Mouse (Mus musculus) macrophage (primary cell): ENCODE measurements around the gene Rps6ka5. TPM values are rescaled to one million over a fixed set of nuclear protein-coding genes. Genes with fewer than 3 reads are reported as not detected.

Experiments
- H3K27ac ChIP-seq: fragments of 350-480 bp; formaldehyde crosslinking; 2 replicates; pipeline ENCODE4 v1.9.0; 2021
- H3K36me3 ChIP-seq: fragments of 350-480 bp; formaldehyde crosslinking; 2 replicates; pipeline ENCODE4 v1.9.0; 2021; ENCODE audit errors: inconsistent target
- H3K4me3 ChIP-seq: fragments of 350-480 bp; formaldehyde crosslinking; 2 replicates; pipeline ENCODE4 v1.9.0; 2021; ENCODE audit errors: inconsistent target
- H3K79me2 ChIP-seq: fragments of 350-480 bp; formaldehyde crosslinking; 2 replicates; pipeline ENCODE4 v1.9.0; 2021; ENCODE audit errors: inconsistent target
- WGBS: methylation state at CpG from one replicate; pipeline ENCODE4 v1.1.7; 2026; ENCODE audit warnings: inconsistent platforms; ENCODE audit not compliant: missing documents; 5-methylcytosine and 5-hydroxymethylcytosine counted together
- polyA plus RNA-seq: library from polyadenylated mRNA; stranded (reverse); fragments of 250-400 nt; gene quantifications from 3 replicates; pipeline ENCODE4 v1.2.4, GENCODE M21; 2018; ENCODE audit warnings: inconsistent platforms

The Rps6ka5 gene
- polyA plus RNA-seq, 1 experiment from 2014 or later, result 1.5 TPM

DNA sequence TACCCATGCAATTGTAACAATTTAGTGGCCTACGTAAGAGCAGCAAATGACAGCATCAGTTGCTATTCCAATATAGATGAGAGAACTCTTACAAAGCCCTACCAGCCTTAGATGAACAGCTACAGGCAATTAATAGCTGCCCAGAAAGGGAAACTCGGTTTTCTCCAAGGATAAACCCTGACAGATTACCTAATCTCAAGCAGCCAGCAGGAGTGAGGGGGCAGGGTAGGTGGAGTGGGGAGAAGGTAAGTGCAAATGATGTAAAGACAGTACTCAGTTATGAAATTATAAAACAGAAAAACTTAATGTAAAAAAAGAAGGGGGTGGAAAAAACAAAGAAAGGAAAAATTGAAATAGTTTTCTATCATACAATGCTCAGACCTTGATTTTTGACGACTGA, 159.2 kb downstream of the Rps6ka5 start:
- H3K4me3 ChIP-seq, result no peak overlapping the region
- no peaks in the 10 kb centered on the region for H3K79me2 ChIP-seq
- no peaks in the 10 kb centered on the region for H3K36me3 ChIP-seq
- no peak overlapping the region for H3K27ac ChIP-seq
- 90% methylated on average over 3 of the region's 3 CpGs for WGBS

DNA sequence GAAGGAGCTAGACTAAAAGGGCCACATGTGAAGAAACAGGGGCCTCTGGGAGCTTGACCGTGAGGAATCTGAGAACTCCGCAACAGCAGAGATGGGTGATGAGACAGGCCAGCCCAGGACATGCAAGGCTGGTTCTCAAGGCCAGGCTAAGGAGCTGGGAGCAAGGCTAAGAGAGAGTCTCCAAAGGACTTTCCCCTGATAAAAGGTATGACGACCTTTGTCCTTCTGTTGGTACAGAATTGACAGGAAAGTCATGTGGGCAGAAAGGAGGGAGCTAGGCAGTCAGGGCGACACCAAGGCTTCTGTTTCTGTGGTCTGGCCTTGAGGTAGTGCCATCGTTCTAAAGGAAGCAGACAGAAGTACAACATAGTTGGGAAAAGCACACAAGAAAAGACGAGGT, 173.1 kb downstream of the Rps6ka5 start:
- WGBS, result 95% methylated on average over 6 of the region's 6 CpGs
- no peaks in the 10 kb centered on the region for H3K79me2 ChIP-seq
- no peak overlapping the region for H3K4me3 ChIP-seq
- no peaks in the 10 kb centered on the region; the same call in 1 of the 2 replicates for H3K36me3 ChIP-seq
- no peak overlapping the region for H3K27ac ChIP-seq

DNA sequence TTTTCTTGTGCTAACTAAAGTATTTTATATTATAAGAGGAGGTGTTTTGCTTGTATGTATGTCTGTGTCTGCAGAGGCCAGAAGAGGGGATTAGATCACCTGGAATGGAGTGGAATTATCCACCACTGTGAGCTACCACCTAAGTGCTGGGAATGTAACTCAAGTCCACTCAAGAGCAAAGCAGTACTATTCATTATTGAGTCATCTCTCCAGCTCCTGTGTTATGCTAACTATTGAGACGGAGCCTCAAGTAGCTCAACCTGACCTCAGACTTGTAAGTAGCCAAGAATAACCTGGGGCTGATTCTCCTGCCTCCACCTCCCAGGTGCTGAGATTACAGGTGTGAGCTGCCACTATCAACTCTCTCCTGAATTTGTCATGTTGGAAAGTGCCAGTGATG, 174.8 kb downstream of the Rps6ka5 start:
- Histone ChIP-seq H3K4me3 (no peak overlapping the region), H3K79me2 (no peaks in the 10 kb centered on the region), H3K27ac (no peak overlapping the region), H3K36me3 (no peaks in the 10 kb centered on the region; the same call in 1 of the 2 replicates)
- WGBS, result 100% methylated on average over 1 of the region's 1 CpGs

DNA sequence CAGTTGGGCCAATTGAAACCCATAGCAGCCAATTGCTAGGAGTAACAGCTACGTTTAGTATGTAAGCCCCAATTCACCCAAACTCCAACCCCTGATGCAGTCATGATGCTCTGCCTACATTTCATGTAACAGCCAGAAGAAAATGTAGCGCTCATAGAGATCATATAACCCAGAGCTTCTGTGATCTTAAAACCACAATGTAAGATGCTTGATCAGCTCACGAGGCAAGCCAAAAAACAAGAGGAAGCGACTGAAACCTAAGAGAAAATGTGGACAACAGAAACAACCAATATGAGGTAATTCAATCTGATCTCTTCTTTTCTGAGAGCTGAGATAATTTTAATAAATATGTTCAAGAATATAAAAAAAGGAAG, 182.6 kb downstream of the Rps6ka5 start:
- 85% methylated on average over 4 of the region's 4 CpGs for WGBS
- Histone ChIP-seq H3K4me3 (no peak overlapping the region), H3K79me2 (no peaks in the 10 kb centered on the region), H3K27ac (no peak overlapping the region), H3K36me3 (no peaks in the 10 kb centered on the region)

GRCm38 (mm10) chr12:100543437-100544193, 183.2 kb downstream of the Rps6ka5 start:
- 97% methylated on average over 6 of the region's 6 CpGs for WGBS
- Histone ChIP-seq H3K4me3 (no peak overlapping the region), H3K79me2 (no peaks in the 10 kb centered on the region), H3K36me3 (no peaks in the 10 kb centered on the region), H3K27ac (no peak overlapping the region)

- Histone ChIP-seq H3K79me2 (no peaks in the 10 kb centered on the region), H3K4me3 (no peak overlapping the region), H3K36me3 (no peaks in the 10 kb centered on the region), H3K27ac (no peak overlapping the region)
- 91% methylated on average over 6 of the region's 6 CpGs for WGBS
These were observed 184.3 kb downstream of the Rps6ka5 start for GRCm38 (mm10) chr12:100542494-100542893.

- WGBS, result 38% methylated on average over 3 of the region's 3 CpGs
- H3K27ac ChIP-seq, result no peak overlapping the region
- no peaks in the 10 kb centered on the region for H3K36me3 ChIP-seq
- H3K4me3 ChIP-seq, result no peak overlapping the region
- H3K79me2 ChIP-seq, result no peaks in the 10 kb centered on the region
These were observed 184.7 kb downstream of the Rps6ka5 start for GRCm38 (mm10) chr12:100542076-100542475.

- peak overlapping the region; percentile 59 for H3K27ac ChIP-seq
- H3K36me3 ChIP-seq, result no peaks in the 10 kb centered on the region
- H3K79me2 ChIP-seq, result no peaks in the 10 kb centered on the region
- WGBS, result 22% methylated on average over 9 of the region's 9 CpGs
- no peak overlapping the region for H3K4me3 ChIP-seq
These were observed 187.5 kb downstream of the Rps6ka5 start for GRCm38 (mm10) chr12:100539158-100539714.

DNA sequence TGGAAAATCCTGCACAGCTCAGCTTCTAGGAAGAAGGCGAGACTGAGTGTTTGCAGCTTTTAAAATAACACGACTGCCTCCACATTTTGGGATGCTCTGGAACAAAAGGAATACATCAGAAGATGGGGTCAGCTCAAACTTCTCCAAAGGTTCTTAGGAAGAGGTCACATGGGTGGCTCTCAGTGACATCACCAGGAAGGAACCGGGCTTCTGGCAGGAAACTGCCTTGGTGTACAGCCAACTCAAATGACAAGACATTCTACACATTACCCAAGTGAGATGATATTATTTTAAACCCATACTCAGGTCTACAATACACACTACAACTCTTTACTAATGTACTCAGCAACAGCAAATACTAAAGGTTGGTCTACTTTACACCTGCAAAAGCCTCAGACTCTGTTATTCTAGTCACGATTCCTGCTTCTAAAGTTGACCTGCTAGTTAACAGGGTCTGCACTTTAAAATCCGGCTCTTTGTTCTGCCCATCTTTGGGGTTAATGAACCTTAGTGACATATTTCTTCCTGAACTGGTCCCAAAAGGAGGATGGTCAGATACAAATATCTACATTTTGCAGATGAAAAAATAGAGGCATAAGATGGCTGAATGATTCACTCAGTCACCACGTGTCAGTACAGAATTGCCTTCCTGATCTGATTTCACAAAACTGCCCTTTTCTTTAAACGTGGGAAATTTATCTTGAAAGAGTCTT, 188.2 kb downstream of the Rps6ka5 start:
- Histone ChIP-seq H3K79me2 (no peaks in the 10 kb centered on the region), H3K4me3 (no peak overlapping the region), H3K27ac (peak overlapping the region; percentile 59), H3K36me3 (no peaks in the 10 kb centered on the region)
- 39% methylated on average over 7 of the region's 7 CpGs for WGBS

GRCm38 (mm10) chr12:100537091-100537490, 189.7 kb downstream of the Rps6ka5 start:
- no peak overlapping the region for H3K4me3 ChIP-seq
- WGBS, result 95% methylated on average over 11 of the region's 11 CpGs
- no peaks in the 10 kb centered on the region for H3K36me3 ChIP-seq
- H3K27ac ChIP-seq, result no peak overlapping the region
- H3K79me2 ChIP-seq, result no peaks in the 10 kb centered on the region

DNA sequence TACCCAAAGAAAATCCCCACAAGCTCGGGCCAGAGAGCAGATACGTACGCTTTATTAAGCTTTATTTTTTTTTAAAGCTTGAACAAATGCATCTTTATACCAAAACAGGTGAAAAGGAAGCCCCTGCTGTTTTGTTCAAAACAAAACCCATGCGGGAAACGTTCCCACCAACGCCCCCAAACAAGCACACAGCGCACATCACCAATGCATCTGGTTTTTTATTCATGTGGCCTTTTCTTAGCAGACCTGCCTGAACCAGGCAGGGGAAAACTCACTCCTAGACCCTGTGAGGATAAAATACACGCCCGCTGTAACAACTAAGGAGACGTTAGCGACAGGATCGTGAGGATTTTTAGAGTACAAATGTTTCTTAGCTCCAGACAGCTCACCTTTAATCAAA, 191.8 kb downstream of the Rps6ka5 start:
- H3K27ac ChIP-seq, result no peak overlapping the region
- no peaks in the 10 kb centered on the region for H3K36me3 ChIP-seq
- H3K4me3 ChIP-seq, result no peak overlapping the region
- 95% methylated on average over 12 of the region's 12 CpGs for whole genome bisulfite sequencing
- no peaks in the 10 kb centered on the region for H3K79me2 ChIP-seq

DNA sequence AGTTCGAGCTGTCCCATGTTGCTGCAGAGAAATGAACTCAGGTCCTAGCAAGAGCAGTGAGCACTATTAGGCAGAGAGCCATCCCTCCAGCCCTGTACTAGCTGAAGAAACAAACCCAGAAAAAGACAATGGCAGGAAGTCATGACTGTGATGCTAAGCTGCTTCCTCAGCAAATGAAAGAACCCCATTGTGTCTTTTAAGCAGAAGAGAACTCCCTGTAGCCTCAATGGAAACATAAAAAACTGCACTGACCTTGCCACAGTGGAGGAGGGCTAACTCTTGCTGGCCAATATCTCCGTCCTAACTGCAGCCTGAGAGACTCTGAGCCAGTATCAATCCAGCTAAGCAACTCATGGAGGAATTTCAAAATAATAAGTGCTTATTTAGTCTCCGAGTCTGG, 192.8 kb downstream of the Rps6ka5 start:
- H3K4me3 ChIP-seq, result no peak overlapping the region
- H3K79me2 ChIP-seq, result no peaks in the 10 kb centered on the region
- no peaks in the 10 kb centered on the region for H3K36me3 ChIP-seq
- whole genome bisulfite sequencing, result 93% methylated on average over 3 of the region's 3 CpGs
- H3K27ac ChIP-seq, result peak overlapping the region; percentile 24

GRCm38 (mm10) chr12:100533209-100533608, 193.6 kb downstream of the Rps6ka5 start:
- no peaks in the 10 kb centered on the region for H3K36me3 ChIP-seq
- WGBS, result 92% methylated on average over 4 of the region's 4 CpGs
- H3K27ac ChIP-seq, result no peak overlapping the region
- no peaks in the 10 kb centered on the region for H3K79me2 ChIP-seq
- no peak overlapping the region for H3K4me3 ChIP-seq

DNA sequence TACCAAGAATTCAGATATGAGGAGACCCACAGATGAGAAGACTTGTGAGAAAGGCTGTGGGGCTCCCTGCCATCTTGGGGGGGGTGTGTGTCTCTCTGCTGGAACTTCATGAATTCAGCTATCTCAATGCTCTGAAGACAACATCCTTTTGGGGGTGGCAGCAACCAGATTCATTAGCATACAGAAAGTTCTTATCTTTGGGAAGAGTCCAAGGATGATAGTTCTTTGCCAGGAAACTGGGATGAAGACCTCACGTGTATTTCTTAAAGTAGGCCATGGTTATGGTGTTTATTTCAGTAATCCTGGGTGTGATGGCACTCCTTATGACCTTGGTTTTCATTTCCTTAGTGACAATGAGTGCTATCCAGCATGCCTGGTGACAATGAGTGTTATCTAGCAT, 195.0 kb downstream of the Rps6ka5 start:
- no peak overlapping the region for H3K4me3 ChIP-seq
- no peak overlapping the region for H3K27ac ChIP-seq
- 100% methylated on average over 1 of the region's 1 CpGs for WGBS
- no peaks in the 10 kb centered on the region for H3K36me3 ChIP-seq
- no peaks in the 10 kb centered on the region for H3K79me2 ChIP-seq

GRCm38 (mm10) chr12:100530871-100531270, 195.9 kb downstream of the Rps6ka5 start:
- 29% methylated on average over 5 of the region's 5 CpGs for WGBS
- H3K36me3 ChIP-seq, result no peaks in the 10 kb centered on the region
- no peak overlapping the region for H3K4me3 ChIP-seq
- H3K27ac ChIP-seq, result peak overlapping the region; percentile 36
- no peaks in the 10 kb centered on the region for H3K79me2 ChIP-seq
